ENCODE assay signal across 26 mouse cellular contexts in genomic region chr3:41607050-41607449, GRCm38 (mm10). TPM values are rescaled to one million over a fixed set of nuclear protein-coding genes. Genes with fewer than 3 reads are reported as not detected.
DNase-seq lines count a peak whose midpoint lies in the region; ATAC-seq lines count a peak whose summit lies in the region.
"Had no signal": no experiment of that assay in that cellular context is flagged by ENCODE, and none has a peak within 500 bp of the region (broad histone marks: within the 10 kb centered on the region; RNA-seq: fewer than 3 reads in every experiment).

No protein-coding gene starts in this region.

- H3K9me3 ChIP-seq in heart, embryonic 12.5 days (replicated peaks), result no peaks in the 10 kb centered on the region
- H3K9me3 ChIP-seq in heart, embryonic 11.5 days (replicated peaks; ENCODE audit: control insufficient read depth, low read length), result no peaks in the 10 kb centered on the region
- no peaks in the 10 kb centered on the region for H3K9me3 ChIP-seq in intestine, embryonic 16.5 days (ENCODE audit: control insufficient read depth, low read length)
- H3K9me3 ChIP-seq in intestine, embryonic 15.5 days, result no peaks in the 10 kb centered on the region
- no peaks in the 10 kb centered on the region for H3K9me3 ChIP-seq in neural tube, embryonic 11.5 days (ENCODE audit: control insufficient read depth, low read length)
- no peaks in the 10 kb centered on the region for H3K9me3 ChIP-seq in neural tube, embryonic 15.5 days (replicated peaks)
- H3K9me3 ChIP-seq: forebrain, embryonic 13.5 days; hindbrain, embryonic 12.5 days; kidney, embryonic 15.5 days; limb, embryonic 10.5 days; limb, embryonic 15.5 days; liver, embryonic 15.5 days had no signal

- peaks cover 42% of the 10 kb centered on the region for H3K4me1 ChIP-seq in heart, embryonic 12.5 days (replicated peaks)
- H3K4me1 ChIP-seq in heart, embryonic 11.5 days (ENCODE audit: control insufficient read depth, insufficient read depth, low read length), result peaks cover 18% of the 10 kb centered on the region
- H3K4me1 ChIP-seq in intestine, embryonic 16.5 days (ENCODE audit: control insufficient read depth, insufficient read depth, low read length), result no peaks in the 10 kb centered on the region; the same call in 1 of the 2 replicates
- H3K4me1 ChIP-seq in intestine, embryonic 15.5 days (replicated peaks), result no peaks in the 10 kb centered on the region
- no peaks in the 10 kb centered on the region for H3K4me1 ChIP-seq in neural tube, embryonic 11.5 days (ENCODE audit: control insufficient read depth, insufficient read depth, low read length)
- peaks cover 39% of the 10 kb centered on the region for H3K4me1 ChIP-seq in neural tube, embryonic 15.5 days

- peak overlapping the region; percentile 5; the same call in 1 of the 2 replicates for H3K27ac ChIP-seq in heart, embryonic 12.5 days (ENCODE audit: poor library complexity, severe bottlenecking)
- H3K27ac ChIP-seq in heart, embryonic 11.5 days (ENCODE audit: low read depth, low read length), result no peak overlapping the region
- H3K27ac ChIP-seq in intestine, embryonic 16.5 days (ENCODE audit: low read length), result no peak overlapping the region
- H3K27ac ChIP-seq in intestine, embryonic 15.5 days, result no peak overlapping the region
- no peak overlapping the region for H3K27ac ChIP-seq in neural tube, embryonic 11.5 days (ENCODE audit: low read depth, low read length)
- H3K27ac ChIP-seq in neural tube, embryonic 15.5 days (replicated peaks), result no peak overlapping the region
- H3K27ac ChIP-seq: forebrain, embryonic 13.5 days; hindbrain, embryonic 12.5 days; hindbrain, postnatal 0 days; kidney, embryonic 15.5 days; limb, embryonic 10.5 days; limb, embryonic 15.5 days; liver, embryonic 15.5 days had no signal

- ATAC-seq in heart, embryonic 12.5 days (ENCODE audit: insufficient number of reproducible peaks, low FRiP score), result no peak
- no peak for ATAC-seq in heart, embryonic 11.5 days (replicated peaks; ENCODE audit: insufficient number of reproducible peaks, low FRiP score, low TSS enrichment)
- peak; percentile 29; the same call in 1 of the 2 replicates for ATAC-seq in intestine, embryonic 16.5 days
- no peak for ATAC-seq in intestine, embryonic 15.5 days
- no peak for ATAC-seq in neural tube, embryonic 11.5 days (ENCODE audit: insufficient read depth, low FRiP score, low TSS enrichment)
- no peak for ATAC-seq in neural tube, embryonic 15.5 days (ENCODE audit: low FRiP score)
- ATAC-seq: forebrain, embryonic 13.5 days; hindbrain, postnatal 0 days; intestine, postnatal 0 days had no signal

- H3K9ac ChIP-seq in heart, embryonic 12.5 days, result no peak overlapping the region
- no peak overlapping the region for H3K9ac ChIP-seq in heart, embryonic 11.5 days (ENCODE audit: low read depth, low read length)
- H3K9ac ChIP-seq in intestine, embryonic 16.5 days (ENCODE audit: low read depth, low read length), result no peak overlapping the region
- H3K9ac ChIP-seq in intestine, embryonic 15.5 days, result no peak overlapping the region
- H3K9ac ChIP-seq in neural tube, embryonic 11.5 days (ENCODE audit: low read length), result no peak overlapping the region
- H3K9ac ChIP-seq in neural tube, embryonic 15.5 days (replicated peaks), result no peak overlapping the region
- H3K9ac ChIP-seq: forebrain, embryonic 13.5 days; hindbrain, embryonic 12.5 days; kidney, embryonic 15.5 days; limb, embryonic 15.5 days; liver, embryonic 15.5 days; lung, embryonic 14.5 days had no signal

- no peak overlapping the region for H3K4me3 ChIP-seq in heart, embryonic 12.5 days
- H3K4me3 ChIP-seq in heart, embryonic 11.5 days (ENCODE audit: low read depth, low read length), result no peak overlapping the region
- no peak overlapping the region for H3K4me3 ChIP-seq in intestine, embryonic 16.5 days (ENCODE audit: low read length)
- no peak overlapping the region for H3K4me3 ChIP-seq in intestine, embryonic 15.5 days (replicated peaks)
- H3K4me3 ChIP-seq in neural tube, embryonic 11.5 days (ENCODE audit: low read depth, low read length), result no peak overlapping the region
- H3K4me3 ChIP-seq in neural tube, embryonic 15.5 days (replicated peaks), result no peak overlapping the region
- H3K4me3 ChIP-seq: forebrain, embryonic 13.5 days; hindbrain, embryonic 12.5 days; kidney, embryonic 15.5 days; limb, embryonic 10.5 days; limb, embryonic 15.5 days; liver, embryonic 15.5 days had no signal

- no peaks in the 10 kb centered on the region for H3K27me3 ChIP-seq in heart, embryonic 12.5 days (replicated peaks)
- no peaks in the 10 kb centered on the region for H3K27me3 ChIP-seq in heart, embryonic 11.5 days (ENCODE audit: control insufficient read depth, insufficient read depth, low read length)
- no peaks in the 10 kb centered on the region for H3K27me3 ChIP-seq in intestine, embryonic 16.5 days (replicated peaks; ENCODE audit: control insufficient read depth, insufficient read depth, low read length)
- no peaks in the 10 kb centered on the region for H3K27me3 ChIP-seq in intestine, embryonic 15.5 days (replicated peaks)
- no peaks in the 10 kb centered on the region for H3K27me3 ChIP-seq in neural tube, embryonic 11.5 days (ENCODE audit: control insufficient read depth, insufficient read depth, low read length)
- no peaks in the 10 kb centered on the region for H3K27me3 ChIP-seq in neural tube, embryonic 15.5 days (replicated peaks)
- H3K27me3 ChIP-seq: forebrain, embryonic 13.5 days; hindbrain, embryonic 12.5 days; kidney, embryonic 15.5 days; limb, embryonic 15.5 days; liver, embryonic 15.5 days had no signal

- DNase-seq in neural tube, embryonic 11.5 days (ENCODE audit: low spot score), result peak; percentile 3
- no peak for DNase-seq in c-Kit-positive CD71-positive TER-119-positive erythroid progenitor cells, embryonic 14.5 days (ENCODE audit: low spot score)
- DNase-seq: adrenal gland, adult 8-10 months; cerebellum, adult 9-10 months; cerebellum, postnatal 36 days; gastrocnemius, postnatal 14 days; layer of hippocampus, adult 9-11 months; lung, embryonic 14.5 days; lung, postnatal 14 days; midbrain, embryonic 14.5 days; right cerebral cortex, adult 18-20 months; spleen, adult 18-20 months; thymus, postnatal 14 days had no signal

- WGBS in heart, embryonic 12.5 days, result 56% methylated on average over 9 of the region's 9 CpGs
- 55% methylated on average over 9 of the region's 9 CpGs for WGBS in heart, embryonic 11.5 days (ENCODE audit: insufficient replicate concordance)
- WGBS in intestine, embryonic 16.5 days, result 91% methylated on average over 9 of the region's 9 CpGs
- WGBS in intestine, embryonic 15.5 days, result 91% methylated on average over 9 of the region's 9 CpGs
- 97% methylated on average over 9 of the region's 9 CpGs for WGBS in neural tube, embryonic 11.5 days
- WGBS in neural tube, embryonic 15.5 days, result 71% methylated on average over 9 of the region's 9 CpGs

- no peak overlapping the region for H3K4me2 ChIP-seq in heart, embryonic 12.5 days
- no peak overlapping the region for H3K4me2 ChIP-seq in heart, embryonic 11.5 days
- H3K4me2 ChIP-seq in intestine, embryonic 16.5 days (ENCODE audit: low read depth, low read length), result no peak overlapping the region
- no peak overlapping the region for H3K4me2 ChIP-seq in intestine, embryonic 15.5 days (replicated peaks)
- no peak overlapping the region for H3K4me2 ChIP-seq in neural tube, embryonic 11.5 days (ENCODE audit: low read depth)
- H3K4me2 ChIP-seq in neural tube, embryonic 15.5 days, result no peak overlapping the region
- H3K4me2 ChIP-seq: forebrain, embryonic 13.5 days; hindbrain, embryonic 12.5 days; kidney, embryonic 15.5 days; limb, embryonic 15.5 days; liver, embryonic 15.5 days; lung, embryonic 14.5 days had no signal

- H3K36me3 ChIP-seq in heart, embryonic 12.5 days, result peaks cover 53% of the 10 kb centered on the region
- peaks cover 10% of the 10 kb centered on the region; the same call in 1 of the 2 replicates for H3K36me3 ChIP-seq in heart, embryonic 11.5 days (ENCODE audit: control insufficient read depth, insufficient read depth, low read length)
- peaks cover 24% of the 10 kb centered on the region; the same call in 1 of the 2 replicates for H3K36me3 ChIP-seq in intestine, embryonic 16.5 days (ENCODE audit: control insufficient read depth, insufficient read depth, low read length)
- H3K36me3 ChIP-seq in intestine, embryonic 15.5 days, result peaks cover 15% of the 10 kb centered on the region; the same call in 1 of the 2 replicates
- peaks cover 13% of the 10 kb centered on the region for H3K36me3 ChIP-seq in neural tube, embryonic 11.5 days (ENCODE audit: control insufficient read depth, insufficient read depth, low read length)
- H3K36me3 ChIP-seq in neural tube, embryonic 15.5 days, result peaks cover 19% of the 10 kb centered on the region

RNA-seq across cellular contexts. Expression of gene Jade1, which starts 51.5 kb away (rescaled TPM):
- polyA plus RNA-seq in heart, embryonic 12.5 days (2016; fragmentation: Nextera tagmentation; extraction: Ambion mirVana), result 17.4 and 19.3 TPM in 2 replicates
- 12.0 and 13.8 TPM in 2 replicates for polyA plus RNA-seq in heart, embryonic 11.5 days (2014; fragmentation: Nextera tagmentation; extraction: Ambion mirVana)
- 14.8 and 16.9 TPM in 2 replicates for polyA plus RNA-seq in intestine, embryonic 16.5 days (2015; fragmentation: Nextera tagmentation; extraction: Ambion mirVana)
- polyA plus RNA-seq in intestine, embryonic 15.5 days (2015; fragmentation: Nextera tagmentation; extraction: Ambion mirVana), result 21.8 and 24.1 TPM in 2 replicates
- polyA plus RNA-seq in neural tube, embryonic 11.5 days (2014; fragmentation: Nextera tagmentation; extraction: Ambion mirVana), result 14.0 and 15.6 TPM in 2 replicates
- polyA plus RNA-seq in neural tube, embryonic 15.5 days (2015; fragmentation: Nextera tagmentation; extraction: Ambion mirVana), result 15.2 and 15.6 TPM in 2 replicates
